Mouse (Mus musculus) cerebellum, adult 2 months (tissue): ENCODE data around the gene H2al1i.
"Not testable (repeated sequence)": the region's sequence is repeated elsewhere in the genome, so short reads cannot be mapped to it uniquely, and the experiment has no call there.

Experiments
- CTCF ChIP-seq: fragments of 200-500 bp; IDR thresholded peaks from 2 replicates; pipeline ENCODE4 v1.5.1; 2011; ENCODE audit warnings: low read depth, mild to moderate bottlenecking, control low read depth, low read length, moderate library complexity, borderline replicate concordance; ENCODE audit not compliant: insufficient read depth
- POLR2A ChIP-seq: fragments of 200-500 bp; IDR thresholded peaks from 2 replicates; pipeline ENCODE4 v1.6.1; 2011; ENCODE audit warnings: low read length, control low read depth, borderline replicate concordance; ENCODE audit not compliant: insufficient read depth

GRCm38 (mm10) chrX:11324359-11324758 lies at the start of gene H2al1i:
- TF ChIP-seq CTCF, POLR2A: not testable (repeated sequence)
